Mouse (Mus musculus) intestine, embryonic 14.5 days (tissue): ENCODE results near the gene Zp1. TPM values are rescaled to one million over a fixed set of nuclear protein-coding genes. Genes with fewer than 3 reads are reported as not detected.

Experiments used
- ATAC-seq: fragments of 200-750 bp; cut with Nextera tagmentation; replicated peaks from 2 replicates; pipeline ENCODE4 v1.8.0; 2017; ENCODE audit warnings: low read depth, moderate number of reproducible peaks, moderate TSS enrichment, moderate library complexity; ENCODE audit not compliant: low FRiP score, low TSS enrichment
- DNase-seq: peaks from one replicate; pipeline ENCODE4 v3.0.0-alpha.2; 2018; ENCODE audit warnings: low spot score
- H3K27ac ChIP-seq: fragments of 300-500 bp; sonication (generic); 2 replicates; pipeline ENCODE4 v1.5.1; 2014; ENCODE audit warnings: low read depth, mild to moderate bottlenecking, control low read depth
- H3K27me3 ChIP-seq: fragments of 300-500 bp; sonication (generic); replicated peaks from 2 replicates; pipeline ENCODE4 v1.6.1; 2014; ENCODE audit warnings: low read length, control low read depth; ENCODE audit not compliant: control insufficient read depth, insufficient read depth
- H3K36me3 ChIP-seq: fragments of 300-500 bp; sonication (generic); 2 replicates; pipeline ENCODE4 v1.6.1; 2014; ENCODE audit warnings: low read length, control low read depth; ENCODE audit not compliant: control insufficient read depth, insufficient read depth
- H3K4me1 ChIP-seq: fragments of 300-500 bp; sonication (generic); replicated peaks from 2 replicates; pipeline ENCODE4 v1.6.1; 2014; ENCODE audit warnings: low read length, control low read depth, mixed read lengths; ENCODE audit not compliant: control insufficient read depth, insufficient read depth
- H3K4me2 ChIP-seq: fragments of 300-500 bp; sonication (generic); 2 replicates; pipeline ENCODE4 v1.6.1; 2014; ENCODE audit warnings: low read length
- H3K4me3 ChIP-seq: fragments of 300-500 bp; sonication (generic); 2 replicates; pipeline ENCODE4 v1.5.1; 2014; ENCODE audit warnings: low read depth, low read length, control low read depth, mixed read lengths
- H3K9ac ChIP-seq: fragments of 300-500 bp; sonication (generic); 2 replicates; pipeline ENCODE4 v1.6.1; 2014; ENCODE audit warnings: mild to moderate bottlenecking, low read length
- H3K9me3 ChIP-seq: fragments of 300-500 bp; sonication (generic); 2 replicates; pipeline ENCODE4 v1.6.1; 2016; ENCODE audit warnings: low read length, control low read depth; ENCODE audit not compliant: control insufficient read depth
- whole genome bisulfite sequencing: fragments of 180-500 bp; shearing (Covaris S2); extraction: QIAGEN DNeasy Blood & Tissue Kit; methylation state at CpG from one replicate; pipeline ENCODE4 v1.1.7; 2014; 5-methylcytosine and 5-hydroxymethylcytosine counted together
- polyA plus RNA-seq: library from polyadenylated mRNA; unstranded; fragments of >200 nt; fragmentation: Nextera tagmentation; extraction: Ambion mirVana; gene quantifications from 2 replicates; pipeline ENCODE4 v1.2.1, GENCODE M21; 2014

Gene Zp1
- polyA plus RNA-seq: not detected in 2 replicates

- no peaks in the 10 kb centered on the region for H3K9me3 ChIP-seq
- H3K27ac ChIP-seq: no peak within 1 kb of the TSS
- no peaks in the 10 kb centered on the region for H3K4me1 ChIP-seq
- no peak for DNase-seq
- WGBS: 63% methylated on average over 2 of the region's 2 CpGs
- H3K9ac ChIP-seq: no peak within 1 kb of the TSS
- no peaks in the 10 kb centered on the region for H3K36me3 ChIP-seq
- no peak within 1 kb of the TSS for H3K4me3 ChIP-seq
- H3K27me3 ChIP-seq: no peaks in the 10 kb centered on the region
- no peak for ATAC-seq
- no peak within 1 kb of the TSS for H3K4me2 ChIP-seq
These were observed at the start of gene Zp1 for GRCm38 (mm10) chr19:10920532-10920931. Zp1 (minus strand) TSS chr19:10920632.

DNA sequence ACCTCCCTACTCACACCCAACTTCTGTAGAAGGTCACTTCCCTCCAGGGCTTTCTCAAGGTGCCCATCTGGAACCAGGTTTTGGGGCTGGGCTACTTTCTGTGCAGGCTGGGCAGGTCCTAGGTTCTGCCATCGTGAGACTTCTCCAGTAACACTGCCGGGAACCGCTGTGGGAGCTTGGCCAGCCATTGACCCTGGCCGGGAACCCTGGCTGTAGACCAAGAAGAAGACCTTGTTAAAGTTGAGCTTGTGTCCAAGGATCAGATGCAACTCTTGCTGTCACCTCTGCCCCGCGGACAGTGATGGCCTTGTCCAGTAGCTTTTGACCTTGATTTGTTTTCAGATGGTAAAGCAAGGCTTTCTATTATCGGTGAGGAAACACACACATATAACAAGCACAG is 48.1 kb upstream of the Zp1 start:
- H3K9ac ChIP-seq: no peak overlapping the region
- DNase-seq (no peak), ATAC-seq (no peak)
- H3K27me3 ChIP-seq: no peaks in the 10 kb centered on the region
- WGBS: 96% methylated on average over 7 of the region's 7 CpGs
- H3K9me3 ChIP-seq: no peaks in the 10 kb centered on the region; the same call in 1 of the 2 replicates
- H3K4me2 ChIP-seq: no peak overlapping the region
- no peak overlapping the region for H3K27ac ChIP-seq
- no peaks in the 10 kb centered on the region for H3K36me3 ChIP-seq
- no peak overlapping the region for H3K4me3 ChIP-seq
- H3K4me1 ChIP-seq: peaks cover 4% of the 10 kb centered on the region

DNA sequence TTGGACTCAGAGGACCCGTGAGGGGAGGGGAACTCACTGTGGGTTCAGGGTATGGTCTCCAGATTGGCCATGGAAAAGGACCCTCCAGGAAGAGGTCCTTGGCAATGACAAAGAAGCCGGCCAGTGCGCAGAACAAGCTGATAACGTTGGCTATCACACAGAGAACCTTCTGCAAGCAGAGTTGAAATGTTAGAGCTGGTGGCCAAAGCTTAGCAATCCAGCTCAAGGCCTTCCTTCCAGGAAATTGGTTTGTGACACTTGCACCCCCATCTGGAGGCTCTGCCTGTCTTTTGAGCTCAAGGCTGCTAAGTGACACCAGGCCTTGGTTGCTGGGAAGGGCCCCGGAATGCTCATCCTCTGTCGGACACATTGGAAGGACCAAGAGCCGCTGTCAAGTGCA is 45.3 kb upstream of the Zp1 start:
- Histone ChIP-seq H3K27ac (no peak overlapping the region), H3K27me3 (no peaks in the 10 kb centered on the region), H3K4me2 (no peak overlapping the region), H3K36me3 (no peaks in the 10 kb centered on the region), H3K4me3 (no peak overlapping the region), H3K9me3 (no peaks in the 10 kb centered on the region), H3K9ac (no peak overlapping the region), H3K4me1 (no peaks in the 10 kb centered on the region)
- no peak for ATAC-seq
- no peak for DNase-seq
- whole genome bisulfite sequencing: 91% methylated on average over 7 of the region's 7 CpGs

DNA sequence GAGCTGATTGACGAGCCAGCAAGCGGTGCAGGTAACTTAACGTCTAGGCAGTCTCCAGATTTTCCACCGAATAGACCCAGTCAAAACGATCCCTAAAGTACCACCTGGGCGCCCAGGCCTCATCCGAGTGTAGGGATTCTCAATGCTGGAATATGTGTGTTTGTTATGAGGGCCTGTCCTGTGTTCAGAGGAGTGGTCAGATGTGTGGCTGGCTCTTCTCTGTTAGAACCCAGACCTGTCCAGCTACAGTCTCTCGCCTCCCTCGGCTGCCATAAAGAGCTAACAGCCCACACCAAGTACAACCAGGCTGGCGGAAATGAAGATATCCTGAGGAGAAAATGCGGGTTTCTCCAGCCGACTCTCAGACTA is 39.5 kb upstream of the Zp1 start:
- no peak overlapping the region for H3K4me2 ChIP-seq
- 41% methylated on average over 12 of the region's 12 CpGs for WGBS
- H3K27me3 ChIP-seq: no peaks in the 10 kb centered on the region
- H3K27ac ChIP-seq: no peak overlapping the region
- H3K36me3 ChIP-seq: no peaks in the 10 kb centered on the region
- H3K4me3 ChIP-seq: no peak overlapping the region
- no peaks in the 10 kb centered on the region for H3K9me3 ChIP-seq
- DNase-seq: no peak
- no peak; the same call in 1 of the 2 replicates for ATAC-seq
- H3K4me1 ChIP-seq: no peaks in the 10 kb centered on the region
- no peak overlapping the region for H3K9ac ChIP-seq

DNA sequence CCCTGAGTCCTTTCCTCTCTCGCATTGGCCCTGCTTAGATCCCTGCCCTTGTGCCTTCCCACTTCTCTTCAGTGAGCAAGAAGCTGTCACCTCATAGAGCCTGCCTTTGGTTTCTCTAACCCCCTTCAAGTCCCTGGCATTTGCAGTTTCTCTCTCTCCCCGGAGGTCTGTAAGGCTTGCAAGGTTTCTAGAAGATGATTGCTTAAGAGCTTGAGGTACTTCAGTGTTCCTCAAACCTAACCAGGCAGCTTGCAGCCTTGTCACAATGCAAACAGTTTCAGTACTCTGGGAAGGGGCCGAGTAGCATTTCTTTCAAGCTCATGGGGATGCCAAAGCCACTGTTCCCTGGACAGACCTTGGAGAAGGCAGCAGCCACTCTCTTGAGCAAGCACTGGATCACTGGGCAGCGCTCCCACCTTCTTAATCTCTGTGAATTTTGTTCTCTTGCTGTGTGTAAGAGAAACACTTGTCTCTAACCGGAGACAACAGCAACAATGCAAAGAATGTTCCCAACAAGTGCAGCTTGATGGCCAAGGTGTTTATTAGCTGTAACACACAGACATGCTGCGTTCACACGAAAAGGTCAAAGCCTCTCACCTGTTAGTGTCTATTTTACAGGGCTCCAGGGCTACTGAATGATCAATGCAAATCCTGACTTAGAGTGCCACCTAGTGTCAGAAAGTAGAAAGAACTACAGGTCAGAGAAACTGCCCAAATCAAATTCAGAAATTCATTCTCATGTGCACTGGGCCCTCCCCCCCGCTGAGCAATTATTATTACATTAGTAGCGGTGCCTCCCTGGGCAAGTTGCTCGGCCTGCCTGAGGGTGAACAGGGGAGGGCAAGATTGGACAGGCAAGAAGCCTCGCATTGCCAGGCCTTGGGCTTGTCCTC is 38.9 kb upstream of the Zp1 start:
- Histone ChIP-seq H3K9ac (no peak overlapping the region), H3K27ac (no peak overlapping the region), H3K27me3 (no peaks in the 10 kb centered on the region), H3K36me3 (no peaks in the 10 kb centered on the region), H3K4me3 (no peak overlapping the region), H3K4me1 (no peaks in the 10 kb centered on the region), H3K9me3 (no peaks in the 10 kb centered on the region), H3K4me2 (no peak overlapping the region)
- 33% methylated on average over 11 of the region's 11 CpGs for WGBS
- DNase-seq (no peak), ATAC-seq (peak; percentile 61)

DNA sequence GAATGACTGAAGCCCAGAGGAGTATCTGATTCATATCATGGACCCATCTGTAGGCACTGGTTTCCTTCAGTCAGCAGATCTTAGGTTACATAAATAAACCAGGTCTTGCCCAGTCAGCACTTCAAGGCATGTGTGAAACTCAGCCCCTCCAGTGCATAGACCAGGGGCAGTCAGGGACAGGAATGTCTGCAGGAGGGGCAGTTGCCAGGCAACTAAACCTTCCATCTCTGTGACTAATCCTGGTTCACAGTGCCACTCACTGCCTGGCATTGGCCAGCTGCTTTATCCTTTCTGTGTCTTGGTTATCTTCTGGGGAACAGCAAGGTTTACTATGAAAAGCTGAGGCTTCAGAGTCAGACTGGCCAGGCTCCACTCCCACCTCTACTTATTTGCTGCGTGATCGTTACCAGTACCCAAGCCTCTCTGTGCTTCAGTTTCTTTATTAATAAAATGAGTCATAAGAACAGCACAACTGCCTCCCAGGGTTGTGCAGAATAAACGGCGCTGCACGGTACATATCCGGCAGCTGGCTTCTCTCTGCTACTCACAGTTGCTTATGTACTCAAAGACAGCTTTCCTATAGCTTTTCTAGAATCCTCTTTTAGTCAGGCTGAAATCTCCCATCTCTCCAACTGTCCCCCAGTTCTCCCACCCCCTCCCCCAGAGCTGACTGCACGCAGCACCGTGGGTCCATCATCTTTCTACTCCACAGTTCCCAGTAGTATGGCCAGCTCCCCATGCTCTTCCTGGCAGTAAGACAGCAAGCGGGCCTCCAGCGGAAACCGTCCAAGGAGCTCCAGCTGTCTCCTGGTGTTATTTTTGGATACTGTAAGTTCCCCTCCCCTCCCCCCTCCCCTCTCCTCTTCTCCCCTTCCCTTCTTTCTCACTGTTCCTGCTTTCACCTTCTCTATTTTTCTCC is 31.8 kb upstream of the Zp1 start:
- Histone ChIP-seq H3K36me3 (no peaks in the 10 kb centered on the region), H3K4me3 (no peak overlapping the region), H3K4me1 (peaks cover 26% of the 10 kb centered on the region), H3K27me3 (no peaks in the 10 kb centered on the region), H3K27ac (peak overlapping the region; percentile 94), H3K9ac (peak overlapping the region; percentile 38; the same call in 1 of the 2 replicates), H3K9me3 (no peaks in the 10 kb centered on the region), H3K4me2 (peak overlapping the region; percentile 30)
- 36% methylated on average over 11 of the region's 11 CpGs for WGBS
- ATAC-seq (peak; percentile 48), DNase-seq (no peak)

- Histone ChIP-seq H3K4me2 (peak overlapping the region; percentile 84), H3K27ac (peak overlapping the region; percentile 67), H3K4me1 (peaks cover 36% of the 10 kb centered on the region), H3K36me3 (peaks cover 17% of the 10 kb centered on the region), H3K9me3 (no peaks in the 10 kb centered on the region), H3K4me3 (peak overlapping the region; percentile 63), H3K27me3 (no peaks in the 10 kb centered on the region), H3K9ac (peak overlapping the region; percentile 37; the same call in 1 of the 2 replicates)
- no peak for DNase-seq
- 34% methylated on average over 9 of the region's 9 CpGs for WGBS
- no peak for ATAC-seq
These were observed 29.1 kb upstream of the Zp1 start for GRCm38 (mm10) chr19:10949558-10949957.

GRCm38 (mm10) chr19:10949112-10949511 is 28.7 kb upstream of the Zp1 start, which contains the start of gene Ccdc86:
Ccdc86 (minus strand) TSS chr19:10949266.
- WGBS: 0% methylated on average over 30 of the region's 30 CpGs
- ATAC-seq: peak; percentile 97
- peaks cover 36% of the 10 kb centered on the region for H3K4me1 ChIP-seq

More at GRCm38 (mm10) chr19:10949112-10949511, 28.7 kb upstream of the Zp1 start, which contains the start of gene Ccdc86:
- peak within 1 kb of the TSS; percentile 84 for H3K4me2 ChIP-seq
- H3K27me3 ChIP-seq: no peaks in the 10 kb centered on the region
- H3K9me3 ChIP-seq: no peaks in the 10 kb centered on the region
- peak within 1 kb of the TSS; percentile 63 for H3K4me3 ChIP-seq
- peaks cover 21% of the 10 kb centered on the region for H3K36me3 ChIP-seq
- peak within 1 kb of the TSS; percentile 67 for H3K27ac ChIP-seq
- peak; percentile 98 for DNase-seq
- H3K9ac ChIP-seq: peak within 1 kb of the TSS; percentile 74
